Mouse (Mus musculus): ENCODE data around the gene Rasa1.
A peak's percentile ranks its signal among the peaks of the same experiment; 100 is the strongest.

Gene Rasa1

DNA sequence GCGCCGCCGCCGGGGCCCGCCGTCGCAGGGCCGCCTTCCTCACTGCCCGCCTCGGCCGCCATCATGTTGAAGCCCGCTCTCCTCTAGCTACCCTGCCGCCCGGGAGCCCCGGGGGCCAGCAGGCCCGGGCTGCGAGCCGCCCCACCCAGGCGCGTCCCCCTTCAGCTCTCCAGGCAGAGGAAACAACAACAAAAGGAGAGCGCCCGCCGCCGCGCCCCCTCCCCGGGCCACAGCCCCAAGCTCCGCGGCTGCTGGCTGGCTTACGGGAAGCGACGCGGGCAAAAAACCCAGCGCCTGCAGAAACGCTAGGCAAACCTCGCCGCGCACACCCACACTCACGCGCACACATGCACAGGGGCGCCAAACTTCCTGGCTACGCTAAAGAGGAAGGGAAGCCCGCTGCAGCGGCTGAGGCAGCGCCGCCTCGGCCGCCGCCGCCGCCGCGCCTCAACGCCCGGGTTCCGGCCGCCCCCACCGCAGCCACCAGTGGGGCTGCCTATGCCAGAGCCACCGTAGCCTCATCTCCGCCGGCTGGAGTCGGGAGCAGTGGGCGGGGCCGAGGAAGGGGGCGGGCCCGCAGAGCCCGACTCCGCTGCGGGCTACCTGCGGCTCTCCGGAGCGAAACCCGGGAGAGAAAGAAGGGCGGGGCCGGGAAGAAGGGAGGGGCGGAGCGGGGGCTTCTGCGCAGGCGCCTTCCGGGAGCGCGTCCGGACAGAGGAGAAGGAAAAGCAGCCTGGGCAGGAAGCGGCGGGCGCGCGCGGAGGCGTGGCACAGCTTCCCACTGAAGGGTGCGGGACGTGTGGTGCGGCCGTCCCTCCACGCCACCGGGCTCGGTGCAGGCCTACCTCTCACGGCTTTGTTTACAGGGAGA, at the start of gene Rasa1:
Gene Rasa1 (minus strand): TSS at position 288 of the 871 bp plus-strand sequence.
- peak; percentile 97 for DNase-seq (ENCODE audit: low read depth, low spot score)

GRCm38 (mm10) chr13:85311547-85311946, 22.6 kb upstream of the Rasa1 start:
- no peak for DNase-seq (ENCODE audit: low read depth, low spot score)

GRCm38 (mm10) chr13:85310968-85311367, 22.0 kb upstream of the Rasa1 start:
- DNase-seq (ENCODE audit: low read depth, low spot score), result peak; percentile 16

GRCm38 (mm10) chr13:85310483-85310882, 21.6 kb upstream of the Rasa1 start:
- DNase-seq (ENCODE audit: low read depth, low spot score), result no peak

GRCm38 (mm10) chr13:85306039-85306438, 17.1 kb upstream of the Rasa1 start:
- no peak for DNase-seq (ENCODE audit: low read depth, low spot score)

- no peak for DNase-seq (ENCODE audit: low read depth, low spot score)
Measured at GRCm38 (mm10) chr13:85290651-85291050, 1.7 kb upstream of the Rasa1 start.

DNA sequence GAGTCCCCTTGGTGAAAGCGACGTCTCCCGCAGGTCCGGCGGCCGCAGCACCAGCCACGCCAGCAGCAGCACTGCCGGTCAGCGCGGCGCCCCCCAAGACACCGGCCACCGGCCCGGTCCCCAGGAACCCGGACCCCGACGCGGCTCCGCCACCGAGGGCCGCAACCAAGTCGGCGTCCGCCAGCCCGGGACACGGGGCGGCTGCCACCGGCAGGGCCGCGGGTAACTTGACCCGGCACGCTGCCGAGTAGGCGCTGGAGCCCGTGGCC, 422 bp downstream of the Rasa1 start:
- DNase-seq (ENCODE audit: low read depth, low spot score), result no peak

DNA sequence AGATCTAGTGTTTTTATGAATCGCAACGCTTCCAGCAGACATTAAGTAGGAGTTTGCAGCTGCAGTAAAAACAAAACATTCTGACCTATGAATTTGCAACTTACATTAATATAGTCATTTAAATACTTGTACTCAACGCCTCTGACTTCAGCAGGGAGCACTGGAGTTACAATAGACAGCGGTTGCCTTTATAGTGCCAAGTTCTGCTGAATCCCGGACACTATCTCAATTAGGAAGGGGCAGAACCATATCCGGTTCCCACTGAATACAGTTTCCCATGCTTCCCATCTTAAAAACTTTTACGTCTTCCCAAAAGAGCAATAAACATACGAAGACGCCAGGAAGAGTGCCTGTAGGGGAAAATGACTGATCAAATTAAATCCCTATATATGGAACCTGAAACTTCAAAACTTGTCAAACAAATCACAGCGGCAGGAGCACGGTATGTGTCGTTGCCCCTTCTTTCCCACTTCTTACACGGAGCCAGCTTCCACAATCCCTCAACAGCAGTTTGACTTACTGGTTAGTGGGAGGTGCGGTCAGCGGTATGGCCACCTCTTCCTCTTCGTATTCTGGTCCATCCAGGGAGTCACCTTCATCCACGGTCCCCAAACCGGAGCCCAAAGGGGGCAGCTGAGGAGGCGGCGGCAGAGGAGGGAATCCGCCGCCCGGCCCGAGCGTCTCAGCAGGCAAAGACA, 905 bp downstream of the Rasa1 start:
- peak; percentile 34 for DNase-seq (ENCODE audit: low read depth, low spot score)

DNA sequence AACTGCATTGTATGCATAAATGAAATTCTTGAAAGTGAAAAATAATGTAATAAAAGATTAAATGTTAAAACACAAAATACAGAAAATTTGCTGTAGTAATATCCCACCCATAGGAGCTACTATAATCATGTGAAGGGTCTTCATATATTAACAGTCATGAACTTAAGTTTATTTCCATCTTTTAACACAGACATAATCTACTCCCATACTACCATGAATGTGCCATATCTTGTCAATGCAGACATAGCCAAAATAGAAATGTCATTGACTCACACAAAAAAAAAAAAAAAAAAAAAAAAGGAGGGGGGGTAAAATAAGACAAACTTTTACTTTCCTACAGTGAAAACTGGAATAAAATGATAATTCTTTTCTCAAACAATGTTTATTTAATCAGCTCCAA, 6.3 kb downstream of the Rasa1 start:
- DNase-seq (ENCODE audit: low read depth, low spot score), result no peak

DNA sequence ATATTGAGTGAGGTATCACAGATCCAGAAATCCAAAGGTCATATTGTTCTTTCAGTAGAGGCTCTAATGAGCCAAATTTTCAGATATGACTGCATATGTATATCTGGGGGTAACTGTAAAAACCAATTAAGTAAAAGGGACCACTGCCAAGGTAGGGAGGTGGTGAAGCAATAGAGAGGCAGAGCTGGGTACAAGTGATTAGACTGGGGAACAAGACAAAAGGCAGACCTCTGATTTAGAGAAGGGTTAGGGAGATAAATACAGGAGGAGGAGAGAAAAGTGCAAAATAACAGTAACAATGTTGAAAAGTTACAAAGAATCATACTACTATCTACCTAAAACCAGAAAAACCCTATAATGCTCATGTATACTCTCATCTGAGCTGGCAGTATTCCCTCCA, 10.0 kb downstream of the Rasa1 start:
- DNase-seq (ENCODE audit: low read depth, low spot score), result no peak

DNA sequence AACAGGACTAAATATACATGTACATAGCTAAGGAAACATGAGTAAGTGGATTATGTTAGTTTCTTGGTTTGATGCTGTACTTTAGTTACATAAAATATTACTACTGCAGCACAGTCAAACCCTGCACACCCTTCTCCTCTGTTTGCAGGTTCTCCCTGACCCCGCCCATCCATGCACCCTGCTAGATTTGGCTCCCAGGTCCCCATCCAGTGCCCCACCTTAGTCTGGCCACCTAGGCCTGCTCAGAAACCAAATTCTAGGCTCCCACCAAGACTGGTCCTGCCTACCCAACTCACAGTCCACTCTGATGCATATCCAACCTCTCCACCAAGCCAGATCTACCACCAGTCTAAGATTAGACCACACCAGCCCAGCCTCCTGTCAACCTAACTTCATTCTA, 14.4 kb downstream of the Rasa1 start:
- DNase-seq (ENCODE audit: low read depth, low spot score), result no peak

DNA sequence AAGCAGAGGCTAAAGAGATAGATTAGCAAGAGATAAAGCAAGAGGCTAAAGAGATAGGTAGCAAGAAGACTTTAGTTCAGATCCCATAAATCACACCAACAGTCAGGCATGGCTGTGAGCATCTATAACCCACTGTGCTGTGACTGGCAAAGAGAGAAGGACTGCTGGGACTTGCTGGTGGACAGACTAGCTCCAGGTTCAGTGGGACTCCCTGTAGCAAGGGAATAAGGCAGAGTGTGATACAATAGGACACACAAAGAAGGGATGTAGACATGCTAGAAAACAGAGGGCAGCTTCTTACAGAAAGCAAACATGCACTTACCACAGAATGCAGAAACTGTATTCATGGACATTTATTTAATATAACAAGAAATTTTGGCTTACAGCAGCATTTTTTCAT, 15.1 kb downstream of the Rasa1 start:
- DNase-seq (ENCODE audit: low read depth, low spot score), result no peak

DNA sequence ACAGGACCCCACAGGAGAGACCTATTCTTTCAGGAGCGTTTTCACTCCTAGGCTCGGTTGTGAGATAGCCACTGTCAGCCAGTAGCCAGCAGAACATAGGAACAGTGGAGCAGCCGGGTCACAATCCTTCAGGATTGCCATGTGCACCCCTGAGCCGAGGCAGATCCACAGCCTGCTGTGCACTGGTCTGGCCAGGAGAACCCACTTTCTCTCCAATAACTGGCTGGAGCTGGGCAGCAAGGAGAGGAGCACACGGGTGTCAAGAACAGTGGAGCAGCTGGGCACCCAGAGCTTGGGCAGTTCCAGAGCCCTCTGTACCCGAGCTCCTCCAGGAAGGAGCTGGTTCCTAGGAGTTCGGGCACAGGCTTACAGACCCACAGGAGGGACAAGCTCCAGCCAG, 50.2 kb downstream of the Rasa1 start:
- DNase-seq (ENCODE audit: low read depth, low spot score), result no peak

DNA sequence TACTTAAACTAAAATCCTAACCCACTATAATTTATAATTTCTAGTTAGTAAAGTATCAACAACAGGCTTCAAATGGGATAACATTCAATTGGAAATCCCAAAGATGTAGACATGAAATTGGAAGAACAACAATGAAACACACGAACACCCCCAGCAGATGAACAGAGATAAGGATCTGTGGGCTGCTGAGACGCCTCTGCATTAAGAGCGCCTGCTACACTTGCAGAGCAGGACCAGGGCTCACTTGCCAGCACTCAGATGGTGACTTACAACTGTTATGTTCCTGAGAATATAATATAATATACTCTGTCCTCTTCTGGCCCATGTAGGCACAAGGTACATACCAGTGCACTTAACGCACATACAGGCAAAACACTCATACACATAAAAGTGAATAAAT, 70.3 kb downstream of the Rasa1 start:
- no peak for DNase-seq (ENCODE audit: low read depth, low spot score)

- DNase-seq (ENCODE audit: low read depth, low spot score), result no peak
Measured at GRCm38 (mm10) chr13:85210353-85210752, 78.6 kb downstream of the Rasa1 start.

- DNase-seq (ENCODE audit: low read depth, low spot score), result no peak
Measured at GRCm38 (mm10) chr13:85208656-85209055, 80.3 kb downstream of the Rasa1 start.

- peak; percentile 4 for DNase-seq (ENCODE audit: low read depth, low spot score)
Measured at GRCm38 (mm10) chr13:85207493-85207892, 81.4 kb downstream of the Rasa1 start.

- DNase-seq (ENCODE audit: low read depth, low spot score), result no peak
Measured at GRCm38 (mm10) chr13:85191253-85191652, 97.7 kb downstream of the Rasa1 start.

DNA sequence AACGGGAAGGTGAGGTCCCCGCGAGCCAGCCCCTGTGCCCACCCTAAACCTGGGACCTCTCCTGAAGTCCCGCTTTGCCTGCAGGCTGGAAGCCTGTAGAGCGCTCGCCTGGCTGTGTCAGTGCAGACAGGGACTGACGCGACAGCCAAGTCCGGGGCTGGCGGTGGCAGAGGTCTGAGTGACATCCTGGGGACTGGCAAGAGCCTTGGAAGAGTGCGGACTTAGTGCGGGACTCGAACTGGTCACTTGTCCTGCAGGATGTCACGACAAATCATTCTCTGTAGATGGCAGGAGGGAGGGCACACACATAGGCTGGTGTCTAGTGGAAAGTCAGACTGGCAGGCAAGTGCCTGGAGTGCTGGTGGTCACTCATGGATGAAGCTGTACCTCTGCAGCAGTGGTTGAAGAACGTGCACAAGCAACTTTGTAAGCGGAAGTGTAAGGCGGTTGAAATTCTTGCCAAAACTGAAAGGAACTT, 99.2 kb downstream of the Rasa1 start:
- no peak for DNase-seq (ENCODE audit: low read depth, low spot score)

- peak; percentile 92 for DNase-seq (ENCODE audit: low read depth, low spot score)
Measured at GRCm38 (mm10) chr13:85188903-85189643, 99.9 kb downstream of the Rasa1 start, which contains the start of gene Ccnh. Ccnh (plus strand) TSS chr13:85189408.
